Mouse (Mus musculus): ENCODE results near the gene Nme1.

Gene Nme1

DNA sequence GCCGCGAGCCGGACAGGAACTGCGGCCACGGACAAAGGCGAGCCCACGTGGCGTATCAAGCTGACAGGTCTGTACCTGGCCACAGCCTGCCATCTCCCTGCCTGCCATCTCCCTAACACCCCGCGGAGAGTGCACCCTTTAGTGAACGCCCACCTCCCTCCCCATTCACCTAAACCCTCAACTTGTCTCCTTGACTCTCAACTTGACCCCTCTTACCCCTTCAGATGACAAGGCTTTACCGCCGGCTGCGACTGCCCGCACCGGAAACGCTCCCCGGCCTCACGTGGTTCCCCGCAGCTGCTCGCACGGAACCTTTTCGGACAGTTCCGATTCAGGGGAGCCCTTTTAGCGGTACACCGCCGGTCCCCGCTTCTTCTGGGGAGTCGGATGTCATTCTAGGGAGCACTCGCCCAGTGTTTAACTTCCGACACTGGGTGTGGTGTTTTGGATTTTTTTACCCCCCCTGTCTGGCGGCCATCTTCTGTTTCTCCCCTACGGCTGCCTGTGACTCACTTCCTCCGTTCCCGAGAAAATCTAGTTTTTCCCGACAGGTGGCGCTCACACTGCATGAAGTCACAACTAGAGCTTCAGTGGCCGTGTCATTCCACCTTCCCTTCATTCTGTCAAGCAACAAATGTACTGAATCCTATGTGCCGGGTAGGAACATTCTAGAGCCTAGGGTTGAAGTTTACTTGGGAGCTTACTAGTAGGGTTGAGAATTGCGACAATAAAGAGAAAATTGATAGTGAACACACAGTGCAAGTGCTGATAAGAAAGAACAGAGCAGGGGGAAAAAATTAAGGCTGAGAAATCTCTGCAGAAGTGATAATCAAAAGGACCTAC lies at the start of gene Nme1, which contains the start of gene Gm20390:
Gene Nme1 (minus strand): TSS at position 517 of the 843 bp plus-strand sequence.
Gene Gm20390 (minus strand): TSS at position 289 of the 843 bp plus-strand sequence.
- in situ Hi-C loops (cut with MboI, MseI): no loop called here

DNA sequence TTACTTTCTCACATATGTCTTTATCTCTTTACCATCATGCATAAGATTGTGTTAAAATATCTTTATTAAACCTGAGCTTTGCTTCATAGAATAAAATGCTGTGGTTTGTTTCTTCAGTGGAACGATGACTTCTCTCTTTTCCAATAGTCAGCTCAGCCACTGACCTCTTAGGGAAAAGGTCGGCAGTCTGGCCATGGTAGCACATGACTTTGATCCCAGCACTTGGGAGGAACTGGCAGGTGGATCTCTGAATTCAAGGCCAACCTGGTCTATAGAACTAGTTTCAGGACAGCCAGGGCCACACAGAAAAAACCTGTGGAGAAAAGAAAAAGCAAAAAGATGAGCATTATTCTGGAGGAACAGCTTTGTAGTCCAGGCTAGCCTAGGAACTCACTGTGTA lies 35.0 kb upstream of the Nme1 start:
- in situ Hi-C loops (cut with MboI, MseI): no loop called here

GRCm38 (mm10) chr11:93999276-93999675 lies 31.0 kb upstream of the Nme1 start:
- in situ Hi-C loops (cut with MboI, MseI): no loop called here

DNA sequence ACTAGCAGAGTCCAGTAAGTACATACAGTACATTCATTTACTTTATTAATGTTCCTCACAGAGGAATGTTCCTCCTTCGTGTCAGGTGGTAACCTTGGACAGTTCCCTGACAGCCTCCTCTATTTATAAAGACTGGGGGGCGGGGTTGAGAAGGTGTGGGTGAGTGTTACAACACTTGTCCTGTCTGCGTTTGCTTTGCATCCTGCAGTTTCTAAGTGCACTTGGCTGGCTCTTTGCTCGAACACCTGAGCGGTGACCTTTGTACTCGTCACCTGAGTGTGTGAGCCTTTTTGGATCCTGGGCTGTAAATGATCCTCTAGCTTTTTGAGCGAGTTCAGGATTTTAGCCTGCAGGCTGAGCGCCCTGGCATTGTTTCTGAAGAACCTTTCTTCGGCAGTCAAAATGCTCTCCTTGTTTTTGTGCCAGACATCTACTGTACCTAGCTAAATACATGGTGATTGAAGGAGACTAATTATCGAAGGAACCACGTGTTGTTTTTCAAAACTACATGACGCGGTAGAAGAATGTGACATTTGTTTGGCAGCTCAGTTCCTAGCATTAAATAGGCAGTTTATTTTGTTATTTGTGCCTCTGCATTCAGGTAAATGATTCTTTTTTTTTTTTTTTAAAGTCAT lies 28.9 kb upstream of the Nme1 start:
- in situ Hi-C loops (cut with MboI, MseI): no loop called here

- in situ Hi-C loops (cut with MboI, MseI): no loop called here
Observed at GRCm38 (mm10) chr11:93996306-93997140, 28.2 kb upstream of the Nme1 start.

DNA sequence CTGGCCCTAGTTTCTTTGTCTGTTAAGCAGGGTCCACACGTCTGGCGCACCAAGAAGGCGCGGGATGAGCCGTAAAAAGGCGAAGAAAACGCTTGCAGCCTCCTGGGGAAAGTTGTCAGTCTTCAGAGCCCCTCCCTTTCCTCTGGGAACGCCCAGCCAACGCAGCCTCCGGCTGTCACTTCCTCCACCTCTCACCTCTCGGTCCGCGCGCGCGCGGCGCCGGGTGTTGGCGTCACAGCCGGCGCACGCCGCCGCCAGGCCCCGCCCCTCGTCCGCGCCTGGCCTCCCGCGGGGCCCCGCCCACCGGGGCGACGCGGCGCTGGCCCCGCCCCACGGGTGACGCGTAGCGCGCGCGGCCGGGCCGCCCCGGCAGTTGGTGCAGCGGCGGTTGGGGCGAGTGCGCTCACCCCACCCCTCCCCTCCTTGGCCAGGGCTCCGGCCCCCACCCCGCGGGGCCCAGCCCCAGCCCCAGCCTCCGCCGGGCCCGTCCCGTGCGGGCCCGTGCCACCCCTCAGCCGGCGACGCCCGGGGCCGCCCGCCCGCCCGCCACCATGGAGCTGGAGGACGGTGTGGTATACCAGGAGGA lies 27.5 kb upstream of the Nme1 start, which contains the start of gene Spag9:
Gene Spag9 (plus strand): TSS at position 372 of the 586 bp plus-strand sequence.
- in situ Hi-C loops (cut with MboI, MseI): no loop called here

DNA sequence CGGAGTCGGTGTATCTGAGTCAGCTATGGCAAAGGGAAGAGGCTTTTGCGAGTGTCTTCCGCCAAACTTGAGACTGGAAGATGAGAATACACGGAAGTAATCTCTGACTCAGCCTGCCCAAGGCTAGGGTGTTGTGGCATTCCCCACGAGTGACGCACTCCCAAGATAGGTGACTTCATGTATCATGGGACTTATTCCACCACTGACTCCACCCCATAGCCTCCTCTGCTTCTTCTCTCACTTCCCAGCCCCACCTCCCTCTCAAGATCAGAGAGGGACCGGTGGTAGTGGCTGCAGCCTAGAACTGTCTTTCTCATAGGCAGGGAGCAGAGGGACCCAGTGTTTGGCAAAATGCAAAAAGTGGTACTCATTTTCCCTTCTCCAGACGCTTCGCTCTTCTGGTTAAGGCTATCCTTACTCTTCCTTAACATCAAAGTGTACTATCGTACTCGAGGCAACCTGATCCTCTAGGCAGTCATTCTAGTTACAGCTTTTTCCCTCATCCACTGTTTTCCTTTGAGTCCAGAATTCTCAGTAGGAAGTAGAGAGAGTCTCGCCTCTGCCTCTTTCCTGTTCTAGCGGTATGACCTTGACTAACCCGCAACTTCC lies 26.9 kb upstream of the Nme1 start:
- in situ Hi-C loops (cut with MboI, MseI): no loop called here

DNA sequence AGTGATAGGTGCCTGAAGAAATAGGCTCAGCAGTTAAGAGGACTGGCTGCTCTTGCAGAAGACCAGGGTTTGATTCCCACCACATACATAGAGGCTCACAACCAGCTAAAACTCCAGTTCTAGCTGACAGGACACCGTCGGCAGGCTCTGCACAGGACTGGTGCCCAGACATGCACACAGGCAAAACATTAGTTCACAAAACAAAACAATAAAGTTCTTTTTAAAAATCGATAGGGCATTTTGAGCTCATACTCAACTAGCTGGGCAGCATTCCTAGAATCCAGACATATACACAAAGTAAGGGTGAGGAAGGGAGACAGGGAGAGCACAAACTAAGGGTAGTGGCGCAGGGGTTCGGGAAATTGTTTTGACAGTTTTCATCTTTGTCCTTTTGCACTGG lies 26.2 kb upstream of the Nme1 start:
- in situ Hi-C loops (cut with MboI, MseI): no loop called here

DNA sequence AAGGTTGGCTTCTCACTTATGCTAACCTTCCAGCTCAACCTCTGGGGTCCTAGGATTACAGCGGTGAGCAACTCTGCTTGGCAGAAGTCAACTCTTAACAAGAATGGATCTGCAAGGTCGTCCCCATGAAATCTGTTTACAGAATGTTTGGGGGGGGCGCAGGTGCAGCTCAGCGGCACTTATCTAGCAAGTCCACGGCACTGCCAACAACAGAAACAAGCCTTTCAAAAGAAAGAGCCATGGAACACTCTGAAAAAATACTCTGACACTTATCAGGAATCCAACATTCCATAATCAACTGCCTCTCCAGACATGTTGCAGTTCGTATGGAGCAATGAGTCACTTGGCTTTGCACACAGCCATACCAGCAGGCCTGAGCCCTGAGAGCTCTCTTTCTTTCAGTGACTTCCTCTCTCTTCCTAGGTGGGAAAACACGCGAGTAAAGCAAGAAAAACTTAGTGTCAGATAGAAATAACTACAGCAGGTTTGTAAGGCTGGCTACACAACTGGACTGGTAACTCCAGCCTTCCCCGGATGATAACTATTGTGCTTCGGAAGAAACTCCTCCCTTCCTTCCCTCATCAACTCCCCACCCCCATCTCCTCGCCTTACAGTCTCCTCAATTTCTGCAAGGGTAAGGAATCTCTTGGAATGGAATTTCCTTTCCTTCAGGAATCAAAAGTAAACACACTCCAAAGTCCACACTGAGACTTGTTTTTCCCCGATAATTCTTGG lies 20.2 kb upstream of the Nme1 start:
- in situ Hi-C loops (cut with MboI, MseI): no loop called here

- in situ Hi-C loops (cut with MboI, MseI): no loop called here
Observed at GRCm38 (mm10) chr11:93987625-93988327, 19.5 kb upstream of the Nme1 start.

- in situ Hi-C loops (cut with MboI, MseI): no loop called here
Observed at GRCm38 (mm10) chr11:93987026-93987425, 18.7 kb upstream of the Nme1 start.

GRCm38 (mm10) chr11:93986298-93986697 lies 18.0 kb upstream of the Nme1 start:
- in situ Hi-C loops (cut with MboI, MseI): no loop called here

- in situ Hi-C loops (cut with MboI, MseI): no loop called here
Observed at GRCm38 (mm10) chr11:93985265-93985664, 16.9 kb upstream of the Nme1 start.

- in situ Hi-C loops (cut with MboI, MseI): no loop called here
Observed at GRCm38 (mm10) chr11:93984619-93985018, 16.3 kb upstream of the Nme1 start.

DNA sequence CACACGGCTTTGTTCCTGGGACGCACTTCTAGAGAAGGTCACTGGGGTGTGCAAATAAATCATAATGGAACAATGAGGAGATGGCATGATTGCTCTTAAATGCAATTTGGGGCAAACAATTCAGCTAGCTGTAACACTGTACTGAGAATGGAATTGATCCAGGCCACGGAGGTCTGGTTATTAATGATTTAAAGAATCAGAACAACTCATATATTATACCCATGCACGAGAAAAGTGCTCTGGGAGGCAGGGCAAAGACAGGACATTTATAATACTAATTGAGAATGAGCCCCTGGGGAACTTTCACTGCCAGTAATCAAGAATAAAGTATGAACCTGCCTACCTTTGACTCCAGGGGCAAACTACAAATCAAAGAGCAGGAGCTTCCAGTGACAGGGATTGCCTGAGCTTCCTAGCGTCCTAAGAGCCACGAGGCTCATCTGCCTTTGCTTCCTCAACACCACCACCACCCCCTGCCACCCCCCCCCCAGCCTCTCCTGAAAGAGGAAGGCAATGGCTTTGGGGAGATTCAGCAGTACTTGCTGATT lies 11.3 kb upstream of the Nme1 start:
- in situ Hi-C loops (cut with MboI, MseI): no loop called here

DNA sequence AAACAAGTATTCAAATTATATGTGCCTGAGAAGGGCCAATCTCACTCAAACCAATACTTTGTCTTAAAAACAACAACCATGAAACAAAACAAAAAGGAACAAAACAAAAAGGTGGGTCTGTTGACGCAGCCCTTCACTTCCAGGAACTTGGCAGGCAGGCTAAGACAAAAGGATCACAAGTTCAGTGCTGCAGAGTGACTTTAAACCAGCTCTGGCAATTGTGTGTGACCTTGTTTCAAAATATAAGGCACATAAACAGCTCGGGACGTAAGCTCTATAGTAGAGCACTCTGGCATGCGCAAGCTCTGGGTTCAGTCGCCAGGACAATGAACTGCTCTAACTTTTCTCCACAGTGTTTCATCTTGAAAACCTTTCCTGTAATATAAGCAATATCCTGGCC lies 4.6 kb upstream of the Nme1 start:
- in situ Hi-C loops (cut with MboI, MseI): loop anchor here (5.0 kb wide), 1 partner anchor 109 kb away; no protein-coding TSS in a partner anchor

DNA sequence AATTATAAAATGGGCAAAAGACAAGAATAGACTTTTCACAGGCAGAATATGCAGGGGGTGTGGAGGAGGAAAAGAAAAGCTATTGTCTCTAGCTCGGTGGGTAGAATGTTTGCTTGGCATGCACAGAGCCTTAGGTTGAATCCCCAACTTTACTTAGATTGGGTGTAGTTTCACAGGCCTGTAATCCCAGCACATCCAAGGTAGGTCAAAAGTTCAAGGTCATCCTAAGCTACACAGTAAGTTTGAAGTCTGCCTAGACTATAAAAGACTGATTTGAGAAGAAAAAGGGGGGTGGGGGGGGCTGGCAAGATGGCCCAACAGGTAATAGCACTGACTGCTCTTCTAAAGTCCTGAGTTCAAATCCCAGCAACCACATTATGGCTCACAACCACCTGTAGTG lies 1.5 kb upstream of the Nme1 start:
- in situ Hi-C loops (cut with MboI, MseI): loop anchor here (5.0 kb wide), 1 partner anchor 113 kb away; no protein-coding TSS in a partner anchor

DNA sequence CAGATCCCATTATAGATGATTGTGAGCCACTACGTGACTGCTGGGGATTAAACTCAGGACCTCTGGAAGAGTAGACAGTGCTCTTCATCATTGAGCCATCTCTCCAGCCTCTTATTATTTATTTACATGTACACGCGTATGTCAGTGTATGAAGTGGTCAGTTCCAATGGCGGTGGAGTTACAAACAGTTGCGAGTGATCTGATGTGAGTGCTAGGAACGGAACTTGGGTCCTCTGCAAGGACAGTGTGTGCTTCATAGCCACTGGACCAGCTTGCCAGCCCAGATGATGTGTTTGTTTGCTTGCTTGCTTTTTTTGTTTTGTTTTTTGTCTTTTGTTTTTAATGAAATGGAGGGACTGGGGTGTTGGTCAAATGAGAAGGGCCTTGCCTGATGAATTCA lies 850 bp upstream of the Nme1 start:
- in situ Hi-C loops (cut with MboI, MseI): no loop called here

- in situ Hi-C loops (cut with MboI, MseI): no loop called here
Observed at GRCm38 (mm10) chr11:93968848-93969128, 467 bp upstream of the Nme1 start.

DNA sequence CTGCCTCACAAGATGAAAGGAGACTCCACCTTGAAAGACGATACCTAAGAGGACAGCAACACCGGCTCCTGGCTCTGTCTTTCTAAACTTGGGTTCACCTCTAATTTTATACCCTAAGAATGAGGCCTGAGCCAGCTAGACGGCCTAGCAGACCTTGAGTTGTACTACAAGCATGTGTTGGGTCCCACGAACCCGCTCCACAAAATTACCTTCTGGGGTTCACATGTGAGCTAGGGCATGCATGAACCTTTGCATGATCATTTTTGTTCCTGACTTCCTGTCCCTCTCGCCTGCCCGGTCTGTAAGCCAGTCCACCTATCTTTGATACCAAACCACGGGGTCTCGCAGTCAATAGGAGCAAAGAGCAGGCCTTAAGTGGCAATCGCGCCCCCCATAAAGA lies 940 bp downstream of the Nme1 start:
- in situ Hi-C loops (cut with MboI, MseI): no loop called here

Measured in T-helper 1 cell (primary cell).